Mouse (Mus musculus): Measurements from ENCODE around the gene Ankrd33. TPM values are rescaled to one million over a fixed set of nuclear protein-coding genes. Genes with fewer than 3 reads are reported as not detected.

The Ankrd33 gene
- total RNA-seq, 2 experiments from 2014 or later, result not detected

Other genes with a start within 250 kb of the Ankrd33 start
- gene Scn8a, start 245.9 kb upstream of the Ankrd33 start, total RNA-seq (2015; ENCODE audit: low replicate concordance), result not detected in 2 replicates
- not detected in 2 replicates for gene Scn8a, start 245.9 kb upstream of the Ankrd33 start, total RNA-seq (2017; ENCODE audit: low replicate concordance)
- gene Gm47841, start 68.4 kb upstream of the Ankrd33 start, total RNA-seq (2015; ENCODE audit: low replicate concordance), result not detected in 2 replicates
- gene Gm47841, start 68.4 kb upstream of the Ankrd33 start, total RNA-seq (2017; ENCODE audit: low replicate concordance), result not detected in 2 replicates
- not detected in 2 replicates for gene Fignl2, start 37.2 kb upstream of the Ankrd33 start, total RNA-seq (2015; ENCODE audit: low replicate concordance)
- not detected in 2 replicates for gene Fignl2, start 37.2 kb upstream of the Ankrd33 start, total RNA-seq (2017; ENCODE audit: low replicate concordance)
- gene Acvrl1, start 12.8 kb downstream of the Ankrd33 start, total RNA-seq (2015; ENCODE audit: low replicate concordance), result 1.1 and 23.1 TPM in 2 replicates
- 0.08 and 1.3 TPM in 2 replicates for gene Acvrl1, start 12.8 kb downstream of the Ankrd33 start, total RNA-seq (2017; ENCODE audit: low replicate concordance)
- gene Acvr1b, start 58.3 kb downstream of the Ankrd33 start, total RNA-seq (2015; ENCODE audit: low replicate concordance), result 0.84 and 1.8 TPM in 2 replicates
- gene Acvr1b, start 58.3 kb downstream of the Ankrd33 start, total RNA-seq (2017; ENCODE audit: low replicate concordance), result 1.2 and 1.4 TPM in 2 replicates
- gene Grasp, start 108.4 kb downstream of the Ankrd33 start, total RNA-seq (2015; ENCODE audit: low replicate concordance), result not detected in 2 replicates
- gene Grasp, start 108.4 kb downstream of the Ankrd33 start, total RNA-seq (2017; ENCODE audit: low replicate concordance), result not detected in 2 replicates
- 2.9 and 5.0 TPM in 2 replicates for gene Nr4a1, start 138.5 kb downstream of the Ankrd33 start, total RNA-seq (2015; ENCODE audit: low replicate concordance)
- gene Nr4a1, start 138.5 kb downstream of the Ankrd33 start, total RNA-seq (2017; ENCODE audit: low replicate concordance), result 1.0 and 9.4 TPM in 2 replicates
- gene Atg101, start 168.5 kb downstream of the Ankrd33 start, total RNA-seq (2015; ENCODE audit: low replicate concordance), result 1.4 TPM in 1 of 2 replicates, not detected in the other
- gene Atg101, start 168.5 kb downstream of the Ankrd33 start, total RNA-seq (2017; ENCODE audit: low replicate concordance), result 5.8 and 11.4 TPM in 2 replicates
- gene 6030408B16Rik, start 177.5 kb downstream of the Ankrd33 start, total RNA-seq (2015; ENCODE audit: low replicate concordance), result not detected in 2 replicates
- gene 6030408B16Rik, start 177.5 kb downstream of the Ankrd33 start, total RNA-seq (2017; ENCODE audit: low replicate concordance), result not detected in 2 replicates

Data from erythroid progenitor cell, adult 5-6 weeks (primary cell).